Mouse (Mus musculus): ENCODE measurements at regions not wholly inside any gene's neighbourhood (a gene's known extent, or its start where the extent isn't known, plus 50 kb on each side); places are given as distances from the start of the nearest gene placed in this dataset.
A peak's percentile ranks its signal among the peaks of the same experiment; 100 is the strongest.
"Not testable (repeated sequence)": the region's sequence is repeated elsewhere in the genome, so short reads cannot be mapped to it uniquely, and the experiment has no call there.

GRCm38 (mm10) chr3:7713741-7714140 lies 1093.5 kb upstream of the 1700008P02Rik start:
- 81% methylated on average over 2 of the region's 2 CpGs for WGBS
- H3K4me1 ChIP-seq (ENCODE audit: control insufficient read depth, insufficient read depth, low read length) = no peaks in the 10 kb centered on the region

GRCm38 (mm10) chr3:7713130-7713529 lies 1092.9 kb upstream of the 1700008P02Rik start:
- no peaks in the 10 kb centered on the region for H3K4me1 ChIP-seq (ENCODE audit: control insufficient read depth, insufficient read depth, low read length)
- H3K4me3 ChIP-seq = no peak overlapping the region
- H3K9ac ChIP-seq (ENCODE audit: low read depth, low read length) = no peak overlapping the region
- no peaks in the 10 kb centered on the region for H3K27me3 ChIP-seq (ENCODE audit: control insufficient read depth, insufficient read depth, low read length)
- intact Hi-C loops (cut with DNase I) = no loop called here
- H3K79me2 ChIP-seq (replicated peaks; ENCODE audit: control insufficient read depth, insufficient read depth, low read length) = no peaks in the 10 kb centered on the region
- no peak for DNase-seq
- TF ChIP-seq EP300 (IDR thresholded peaks at IDR 0.05; ENCODE audit: insufficient read depth, low read depth, low read length) = no peak
- 0 out of 2 replicates have a peak, but pooled peaks have one; percentile 5 for TF ChIP-seq CTCF (IDR thresholded peaks at IDR 0.05)
- TF ChIP-seq POLR2A (IDR thresholded peaks at IDR 0.05; ENCODE audit: insufficient read depth, low read depth, low read length) = no peak
- no peaks in the 10 kb centered on the region for H3K36me3 ChIP-seq (ENCODE audit: control insufficient read depth, insufficient read depth, low read length)
- no peak overlapping the region for H3K27ac ChIP-seq

More at GRCm38 (mm10) chr3:7713741-7714140, 1093.5 kb upstream of the 1700008P02Rik start:
- Histone ChIP-seq H3K27me3 (ENCODE audit: control insufficient read depth, insufficient read depth, low read length) (no peaks in the 10 kb centered on the region), H3K4me3 (no peak overlapping the region), H3K79me2 (replicated peaks; ENCODE audit: control insufficient read depth, insufficient read depth, low read length) (no peaks in the 10 kb centered on the region), H3K36me3 (ENCODE audit: control insufficient read depth, insufficient read depth, low read length) (no peaks in the 10 kb centered on the region), H3K27ac (no peak overlapping the region), H3K9ac (ENCODE audit: low read depth, low read length) (no peak overlapping the region)
- intact Hi-C loops (cut with DNase I) = no loop called here
- no peak for TF ChIP-seq EP300 (IDR thresholded peaks at IDR 0.05; ENCODE audit: insufficient read depth, low read depth, low read length)
- no peak for TF ChIP-seq POLR2A (IDR thresholded peaks at IDR 0.05; ENCODE audit: insufficient read depth, low read depth, low read length)
- no peak for TF ChIP-seq CTCF (IDR thresholded peaks at IDR 0.05)
- no peak for DNase-seq

GRCm38 (mm10) chr3:7712466-7712865 lies 1092.2 kb upstream of the 1700008P02Rik start:
- Histone ChIP-seq H3K4me1 (ENCODE audit: control insufficient read depth, insufficient read depth, low read length) (no peaks in the 10 kb centered on the region), H3K27ac (no peak overlapping the region), H3K79me2 (replicated peaks; ENCODE audit: control insufficient read depth, insufficient read depth, low read length) (no peaks in the 10 kb centered on the region), H3K9ac (ENCODE audit: low read depth, low read length) (no peak overlapping the region), H3K36me3 (ENCODE audit: control insufficient read depth, insufficient read depth, low read length) (no peaks in the 10 kb centered on the region), H3K27me3 (ENCODE audit: control insufficient read depth, insufficient read depth, low read length) (no peaks in the 10 kb centered on the region), H3K4me3 (no peak overlapping the region)
- TF ChIP-seq CTCF (IDR thresholded peaks at IDR 0.05) (no peak), EP300 (IDR thresholded peaks at IDR 0.05; ENCODE audit: insufficient read depth, low read depth, low read length) (no peak), POLR2A (IDR thresholded peaks at IDR 0.05; ENCODE audit: insufficient read depth, low read depth, low read length) (no peak)
- WGBS = 65% methylated on average over 2 of the region's 2 CpGs
- intact Hi-C loops (cut with DNase I) = no loop called here
- DNase-seq = no peak

GRCm38 (mm10) chr3:7708609-7709008 lies 1088.4 kb upstream of the 1700008P02Rik start:
- Histone ChIP-seq H3K9ac (ENCODE audit: low read depth, low read length) (no peak overlapping the region), H3K79me2 (replicated peaks; ENCODE audit: control insufficient read depth, insufficient read depth, low read length) (no peaks in the 10 kb centered on the region), H3K36me3 (ENCODE audit: control insufficient read depth, insufficient read depth, low read length) (no peaks in the 10 kb centered on the region), H3K4me1 (ENCODE audit: control insufficient read depth, insufficient read depth, low read length) (no peaks in the 10 kb centered on the region), H3K4me3 (no peak overlapping the region), H3K27ac (no peak overlapping the region), H3K27me3 (ENCODE audit: control insufficient read depth, insufficient read depth, low read length) (no peaks in the 10 kb centered on the region)
- no peak for DNase-seq
- TF ChIP-seq CTCF (IDR thresholded peaks at IDR 0.05) (no peak), POLR2A (IDR thresholded peaks at IDR 0.05; ENCODE audit: insufficient read depth, low read depth, low read length) (no peak), EP300 (IDR thresholded peaks at IDR 0.05; ENCODE audit: insufficient read depth, low read depth, low read length) (no peak)
- intact Hi-C loops (cut with DNase I) = no loop called here
- 41% methylated on average over 2 of the region's 2 CpGs for WGBS

GRCm38 (mm10) chr3:7683536-7683935 lies 1063.3 kb upstream of the 1700008P02Rik start:
- TF ChIP-seq EP300 (IDR thresholded peaks at IDR 0.05; ENCODE audit: insufficient read depth, low read depth, low read length) = no peak
- no peak for TF ChIP-seq POLR2A (IDR thresholded peaks at IDR 0.05; ENCODE audit: insufficient read depth, low read depth, low read length)
- no peak for TF ChIP-seq CTCF (IDR thresholded peaks at IDR 0.05)
- DNase-seq = no peak

GRCm38 (mm10) chr3:7682816-7683215 lies 1062.6 kb upstream of the 1700008P02Rik start:
- H3K79me2 ChIP-seq (replicated peaks; ENCODE audit: control insufficient read depth, insufficient read depth, low read length) = not testable (repeated sequence)

More at GRCm38 (mm10) chr3:7683536-7683935, 1063.3 kb upstream of the 1700008P02Rik start:
- no peaks in the 10 kb centered on the region for H3K79me2 ChIP-seq (replicated peaks; ENCODE audit: control insufficient read depth, insufficient read depth, low read length)
- no peak overlapping the region for H3K4me3 ChIP-seq
- H3K27ac ChIP-seq = no peak overlapping the region
- H3K4me1 ChIP-seq (ENCODE audit: control insufficient read depth, insufficient read depth, low read length) = no peaks in the 10 kb centered on the region
- H3K27me3 ChIP-seq (ENCODE audit: control insufficient read depth, insufficient read depth, low read length) = no peaks in the 10 kb centered on the region
- H3K9ac ChIP-seq (ENCODE audit: low read depth, low read length) = no peak overlapping the region
- H3K36me3 ChIP-seq (ENCODE audit: control insufficient read depth, insufficient read depth, low read length) = no peaks in the 10 kb centered on the region
- 61% methylated on average over 1 of the region's 1 CpGs for WGBS
- intact Hi-C loops (cut with DNase I) = no loop called here

More at GRCm38 (mm10) chr3:7682816-7683215, 1062.6 kb upstream of the 1700008P02Rik start:
- H3K4me3 ChIP-seq; H3K4me1 ChIP-seq (ENCODE audit: control insufficient read depth, insufficient read depth, low read length); H3K36me3 ChIP-seq (ENCODE audit: control insufficient read depth, insufficient read depth, low read length); H3K27ac ChIP-seq; intact Hi-C loops (cut with DNase I); DNase-seq; H3K9ac ChIP-seq (ENCODE audit: low read depth, low read length); H3K27me3 ChIP-seq (ENCODE audit: control insufficient read depth, insufficient read depth, low read length): not testable (repeated sequence)
- WGBS = 70% methylated on average over 3 of the region's 3 CpGs

All from heart, adult 2 months (tissue).